Mouse (Mus musculus) thymus, postnatal 25 days (tissue): ENCODE measurements around the gene Prkcb.

Experiments used
- DNase-seq: peaks from one replicate; pipeline ENCODE4 v3.0.0; 2022

Gene Prkcb

DNA sequence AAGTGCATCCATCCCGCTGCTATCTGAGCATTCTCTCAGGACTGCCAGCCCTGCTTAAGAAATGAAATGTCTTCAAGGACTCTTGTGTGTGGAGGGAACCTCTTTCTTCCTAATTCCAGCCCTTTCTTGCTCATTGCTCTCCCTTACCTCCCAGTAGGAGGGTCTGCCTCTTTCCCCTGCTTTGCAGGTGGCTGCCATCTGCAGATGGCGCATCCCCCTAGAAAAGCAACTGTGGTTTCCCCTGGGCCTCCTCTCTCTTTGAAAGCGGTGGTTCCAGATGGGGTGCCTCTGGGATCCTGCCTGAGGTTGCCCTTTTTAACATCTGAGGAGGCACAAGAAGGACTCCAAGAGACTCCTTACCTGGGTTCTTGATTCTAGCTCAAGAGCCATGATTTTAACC is 2.2 kb downstream of the Prkcb start:
- DNase-seq, result peak; percentile 79

DNA sequence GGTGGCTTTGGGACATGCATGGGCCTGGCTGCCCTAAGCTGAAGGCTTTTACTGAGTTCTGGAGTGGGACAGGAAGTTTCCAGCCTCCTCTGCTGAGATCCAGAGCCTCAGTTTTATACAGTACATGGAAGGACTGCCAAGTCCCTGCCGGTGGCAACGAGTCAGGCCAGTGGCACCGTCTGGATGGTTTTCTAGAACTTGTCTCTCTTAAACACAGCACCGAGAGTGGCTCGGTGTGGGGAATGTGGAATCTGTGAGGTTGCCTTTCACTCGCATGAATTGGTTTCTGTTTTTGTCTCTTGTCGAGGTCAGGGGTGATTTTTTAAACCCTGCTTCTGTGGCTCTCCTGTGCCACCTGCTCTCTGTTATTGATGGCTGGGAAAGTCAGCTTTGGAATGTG is 3.6 kb downstream of the Prkcb start:
- DNase-seq, result no peak

DNA sequence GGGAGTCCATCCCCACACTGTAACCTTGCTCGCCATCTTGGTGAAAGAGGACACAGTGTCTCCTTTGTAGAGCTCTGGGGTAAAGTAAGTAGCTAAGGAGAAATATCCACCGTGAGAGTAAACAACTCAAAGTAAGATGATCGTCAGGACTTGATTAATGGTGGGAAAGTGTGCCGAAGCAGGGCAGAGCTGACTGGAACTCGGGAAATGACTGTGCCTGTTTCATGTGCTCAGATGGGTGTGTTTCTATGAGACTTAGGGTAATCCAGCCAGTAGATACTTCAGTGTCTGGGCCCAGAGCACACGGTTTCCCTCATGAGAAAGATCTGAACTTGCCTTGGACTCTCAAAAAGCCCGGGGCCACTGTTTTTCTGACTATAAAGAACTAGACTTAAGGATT is 5.6 kb downstream of the Prkcb start:
- DNase-seq, result no peak

DNA sequence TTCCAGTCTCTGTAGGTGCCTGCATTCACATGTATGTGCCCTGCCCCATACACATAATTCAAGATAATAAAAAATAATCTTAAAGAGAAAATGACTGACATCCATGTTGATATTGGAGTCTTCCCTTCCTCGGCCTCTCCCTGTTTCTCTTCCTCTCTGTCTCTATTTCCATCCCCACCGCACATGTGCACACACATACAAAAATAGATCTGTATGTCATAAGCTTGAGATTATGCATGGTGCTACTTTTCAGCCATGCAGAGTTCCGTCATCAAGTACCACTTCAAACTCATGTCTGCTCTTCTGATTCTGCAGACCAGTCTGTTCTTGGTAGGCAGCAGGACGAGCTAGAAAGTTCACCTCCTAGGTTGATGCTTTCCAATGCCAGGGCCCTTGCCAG is 6.8 kb downstream of the Prkcb start:
- no peak for DNase-seq

DNA sequence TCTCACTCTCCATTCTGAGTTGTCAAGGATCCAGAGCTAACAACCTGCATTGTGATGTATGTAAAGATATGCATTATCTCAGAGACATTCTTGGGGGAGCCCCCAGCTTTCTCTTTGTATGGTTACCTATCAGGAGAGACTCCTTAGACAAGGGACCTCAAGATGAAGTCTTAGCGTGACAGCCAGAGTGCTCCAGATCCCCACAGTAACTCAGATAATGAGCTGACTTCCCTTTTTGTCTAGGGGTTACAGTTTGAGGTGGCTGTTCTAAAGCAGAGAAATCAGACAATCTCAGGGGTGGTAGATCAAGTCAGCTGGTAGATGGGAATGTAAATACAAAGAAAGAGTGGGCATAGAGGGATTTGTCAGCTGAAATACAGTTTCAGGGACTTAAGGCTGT is 7.8 kb downstream of the Prkcb start:
- no peak for DNase-seq

DNA sequence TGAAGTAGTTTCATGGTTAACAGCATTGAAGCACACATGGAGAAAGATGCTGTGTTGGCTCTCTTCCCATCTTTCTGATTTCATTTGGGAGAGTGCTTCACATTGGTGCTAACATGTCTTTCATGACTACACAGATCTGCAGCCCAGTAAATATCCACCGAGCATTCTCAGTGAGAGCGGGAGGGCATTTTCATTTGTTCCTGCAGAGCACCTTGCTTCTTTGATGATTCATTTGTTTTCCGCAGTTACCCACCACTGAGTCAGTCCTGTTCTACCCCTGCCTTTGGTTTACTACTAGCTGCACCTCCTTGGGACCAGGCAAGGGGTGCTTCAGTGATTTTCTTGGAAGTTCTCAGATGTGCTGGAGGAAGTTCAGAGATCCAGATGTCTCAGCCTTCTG is 8.3 kb downstream of the Prkcb start:
- DNase-seq, result no peak

DNA sequence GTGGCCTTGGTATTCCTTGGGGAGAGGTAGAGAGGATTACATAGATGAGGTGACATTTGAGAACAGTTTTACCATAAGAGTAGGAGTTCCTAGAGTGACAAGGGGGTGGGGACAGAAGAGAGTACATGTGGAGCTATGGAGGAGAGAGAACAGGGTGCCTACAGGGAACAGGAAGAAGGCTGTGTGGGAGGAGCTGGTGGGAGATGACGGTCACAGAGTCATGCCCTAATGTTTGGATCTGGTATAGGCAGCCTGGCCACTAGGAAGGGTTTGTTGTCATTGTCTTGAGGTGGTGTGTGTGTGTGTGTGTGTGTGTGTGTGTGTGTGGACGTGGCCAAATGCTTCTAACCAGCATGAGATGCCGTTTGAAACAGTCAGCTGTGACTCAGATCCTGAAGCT is 9.1 kb downstream of the Prkcb start:
- DNase-seq, result no peak

DNA sequence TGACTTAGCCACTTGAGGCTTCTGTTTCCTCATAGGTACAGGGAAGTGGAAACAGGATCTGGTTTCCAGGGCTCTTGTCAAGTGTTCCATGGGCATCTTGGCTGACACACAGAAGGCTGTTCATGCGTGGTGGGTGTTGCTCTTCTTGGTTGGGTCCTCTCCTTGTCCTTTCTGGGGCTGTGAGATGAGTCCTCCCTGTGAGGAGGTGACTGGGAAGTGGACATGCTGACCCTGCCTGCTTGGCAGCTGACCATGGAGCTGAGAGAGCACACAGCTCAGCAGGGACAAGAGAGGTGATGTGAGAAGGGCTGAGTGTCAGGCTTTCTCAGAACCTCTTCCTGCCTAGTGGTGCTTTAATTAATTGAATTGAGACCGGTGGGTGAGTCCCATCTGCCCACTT is 10.2 kb downstream of the Prkcb start:
- no peak for DNase-seq

DNA sequence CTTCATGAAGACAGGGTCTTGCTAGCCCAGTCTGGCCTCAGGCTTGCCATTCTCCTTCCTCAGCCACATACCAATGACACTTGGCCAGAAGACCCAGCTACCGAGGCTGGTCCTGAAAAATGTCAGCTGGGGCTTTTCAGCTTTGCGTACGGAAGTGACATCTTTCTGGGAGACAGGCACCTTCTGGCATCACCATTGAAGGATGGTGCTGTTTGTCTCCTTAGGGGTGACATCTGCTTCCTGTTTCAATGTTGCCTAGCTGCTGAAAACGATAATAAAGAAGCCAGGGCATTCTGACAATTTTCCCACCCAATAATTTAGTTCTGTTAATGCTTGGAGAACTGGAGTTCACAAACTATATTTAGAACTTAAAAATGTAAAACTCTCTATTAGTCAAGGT is 12.0 kb downstream of the Prkcb start:
- no peak for DNase-seq

DNA sequence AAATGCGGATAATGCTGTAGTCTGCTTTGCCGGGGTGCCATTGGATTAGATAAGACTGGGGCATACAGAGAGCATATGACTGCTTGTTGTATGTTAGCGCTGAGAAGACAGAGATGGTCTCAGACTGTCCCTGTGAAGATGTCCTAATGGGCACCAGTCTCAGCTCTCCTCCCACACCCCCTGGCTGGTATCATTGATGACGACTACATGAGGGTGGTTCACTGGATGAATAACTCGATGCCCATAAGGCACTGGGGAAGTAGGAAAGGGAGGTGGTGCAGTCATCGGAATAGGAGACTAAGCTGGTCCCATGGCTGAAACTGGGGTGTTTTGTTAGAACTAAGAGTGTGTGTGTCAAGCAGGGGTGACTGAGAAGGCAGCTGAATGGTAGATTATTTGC is 14.0 kb downstream of the Prkcb start:
- no peak for DNase-seq

DNA sequence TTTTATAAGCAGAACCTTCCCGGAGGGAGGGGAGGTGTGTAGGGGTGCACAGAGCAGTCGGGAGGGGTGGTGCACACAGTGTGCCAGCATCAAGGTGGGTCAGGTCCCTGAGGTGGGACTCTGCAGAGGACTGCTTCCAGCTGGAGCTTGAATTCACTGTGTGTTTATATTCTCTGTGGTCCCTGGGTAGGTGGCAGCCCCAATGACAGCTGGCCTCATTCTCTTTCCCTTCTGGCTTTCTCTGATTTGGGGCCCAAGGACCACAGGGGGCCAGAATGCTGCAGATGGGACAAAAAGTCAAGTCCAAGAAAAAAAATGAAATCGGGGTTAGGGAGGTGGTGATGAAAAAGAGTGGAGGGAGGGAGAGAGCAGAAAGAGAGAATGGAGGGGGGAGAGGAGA is 15.4 kb downstream of the Prkcb start:
- no peak for DNase-seq

DNA sequence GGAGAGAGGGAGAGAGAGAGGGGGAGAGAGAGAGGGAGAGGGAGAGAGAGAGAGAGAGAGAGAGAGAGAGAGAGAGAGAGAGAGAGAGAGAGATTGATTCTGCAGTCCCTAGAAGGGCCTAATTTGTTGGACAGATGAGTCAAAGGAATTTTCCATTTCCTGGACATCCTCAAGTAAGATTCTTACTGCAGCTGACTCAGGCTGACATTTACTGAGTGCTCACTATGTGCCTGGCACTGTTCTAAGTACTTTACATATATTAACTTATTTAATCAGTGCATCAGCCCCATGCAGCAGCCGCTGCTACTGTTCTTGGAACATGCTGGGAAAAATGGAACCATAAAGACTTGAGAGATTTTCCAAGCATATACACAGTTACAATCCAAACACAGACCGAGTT is 16.0 kb downstream of the Prkcb start:
- DNase-seq, result no peak

DNA sequence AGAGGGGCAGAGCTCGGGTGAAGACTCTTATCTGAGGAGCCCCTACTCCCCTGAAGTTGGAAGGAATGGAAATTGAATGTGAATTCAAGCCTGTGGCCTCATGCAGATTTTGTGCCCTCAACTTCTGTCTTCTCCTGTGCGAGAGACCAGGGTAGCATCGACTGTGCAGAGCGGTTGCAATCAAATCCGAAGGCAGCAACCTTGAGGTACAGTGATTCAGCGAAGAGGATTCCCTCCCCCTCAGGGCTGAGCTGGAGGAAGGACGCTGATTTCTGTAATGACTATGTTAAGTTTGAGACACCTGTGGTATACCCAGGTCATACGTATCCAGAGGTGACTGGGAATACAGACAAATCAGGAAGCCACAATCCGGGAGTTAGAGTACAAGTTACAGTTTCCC is 18.7 kb downstream of the Prkcb start:
- DNase-seq, result no peak

DNA sequence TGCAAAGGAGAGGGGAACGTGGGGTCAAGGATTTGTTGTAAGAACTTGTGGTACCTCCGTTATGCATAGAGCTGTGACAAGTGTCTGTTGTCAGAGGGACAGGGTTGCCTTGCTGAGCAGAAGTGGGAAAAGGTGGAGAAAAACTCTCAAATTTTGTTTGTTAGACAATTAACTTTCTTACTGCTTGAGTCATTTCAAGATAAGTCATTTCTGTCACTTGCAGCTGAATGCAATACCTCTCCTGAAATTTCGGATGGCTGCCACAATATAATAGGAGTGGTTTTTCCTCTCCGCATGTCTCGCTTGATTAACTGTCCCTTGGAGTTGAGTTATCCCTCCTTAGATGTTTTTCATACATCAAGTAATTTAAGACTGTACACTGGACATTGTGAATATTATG is 20.1 kb downstream of the Prkcb start:
- DNase-seq, result no peak

DNA sequence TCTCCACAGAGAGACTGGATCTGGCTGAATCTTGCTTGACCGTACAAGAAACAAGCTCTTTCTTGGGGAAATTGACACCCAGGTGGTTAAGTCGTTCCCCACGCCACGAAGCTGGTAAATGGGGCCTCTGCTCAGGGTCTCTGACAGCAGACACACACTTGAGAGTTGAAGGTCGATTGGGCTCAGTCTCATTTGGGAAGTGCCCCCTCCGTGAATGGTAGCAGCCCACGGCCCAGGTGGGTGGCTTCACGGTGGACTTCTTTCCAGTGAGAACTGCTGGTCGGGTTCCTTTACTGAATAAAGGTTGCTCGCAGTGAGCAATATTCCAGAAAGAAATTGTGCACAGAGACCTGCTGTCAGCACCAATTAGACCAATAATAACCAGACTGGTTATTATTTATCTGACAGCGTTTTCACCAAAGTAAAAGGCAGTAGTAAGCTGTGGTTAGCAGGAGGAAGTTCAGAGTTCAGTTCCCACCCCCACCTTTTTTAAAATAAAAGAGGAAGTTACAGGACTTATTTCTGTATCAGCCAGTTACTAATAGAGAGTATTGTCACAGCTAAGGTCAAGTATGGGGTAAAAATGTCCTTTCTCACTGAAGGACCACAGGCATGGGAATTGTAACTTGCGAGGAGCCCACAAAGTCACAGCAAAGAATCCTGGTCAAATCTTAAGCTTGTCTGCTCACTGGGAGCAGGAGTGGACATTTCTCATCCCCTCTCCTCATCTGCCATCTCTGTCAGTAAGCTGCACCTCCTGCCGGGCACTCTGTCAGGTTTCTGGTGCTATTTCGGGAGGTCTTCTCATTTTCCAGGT is 21.6 kb downstream of the Prkcb start:
- DNase-seq, result peak; percentile 12

DNA sequence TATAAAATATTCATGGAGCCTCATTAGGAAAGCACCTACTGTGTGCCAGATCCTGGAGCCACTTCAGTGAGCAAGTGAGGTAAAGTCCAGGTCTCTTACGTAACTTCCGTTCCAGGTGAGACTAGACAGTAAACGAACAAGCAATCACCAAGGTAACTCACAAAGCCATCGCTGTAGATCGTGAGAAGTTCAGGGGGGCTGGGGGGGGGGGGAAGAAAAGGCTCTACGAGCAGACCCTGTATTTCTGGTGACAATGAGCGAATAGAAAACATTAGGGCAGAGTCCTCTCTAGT is 22.1 kb downstream of the Prkcb start:
- DNase-seq, result no peak

DNA sequence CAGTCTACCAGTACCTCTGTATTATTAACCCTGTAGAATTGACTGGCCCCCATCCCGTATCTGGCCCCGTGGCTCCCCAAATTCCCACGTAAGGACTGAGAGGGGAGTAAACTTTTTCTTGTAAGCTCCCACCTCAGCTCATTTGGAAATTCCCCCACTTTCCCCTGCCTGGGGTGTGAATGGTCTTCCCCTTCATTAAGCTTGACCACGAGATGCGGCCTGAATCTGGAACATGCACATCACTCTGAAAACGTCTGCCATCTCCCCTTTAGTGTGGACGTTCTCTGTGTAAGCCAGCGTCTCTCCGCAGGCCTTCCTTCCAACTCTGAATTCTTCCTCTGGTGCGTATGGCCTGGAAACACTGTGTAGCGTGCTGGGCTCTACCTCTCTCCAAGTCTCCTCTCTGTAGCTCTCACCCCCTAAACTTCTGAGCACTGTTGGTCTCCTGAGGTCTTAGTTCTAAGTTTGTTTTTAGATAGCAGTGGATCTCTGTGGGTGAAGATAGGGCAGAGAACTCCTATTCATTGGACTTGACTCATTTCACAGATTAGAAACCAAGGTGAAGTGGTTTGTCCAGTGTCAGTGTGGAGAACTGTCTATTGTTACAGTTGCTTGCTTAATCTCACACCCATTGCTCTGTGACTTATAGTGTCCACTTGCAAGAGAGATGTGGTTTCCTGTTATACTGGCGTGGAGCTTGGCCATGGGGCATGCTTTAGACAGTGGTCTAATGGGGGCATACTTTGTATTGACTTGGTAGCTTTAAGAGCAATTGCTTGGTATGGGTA is 25.3 kb downstream of the Prkcb start:
- DNase-seq, result no peak

DNA sequence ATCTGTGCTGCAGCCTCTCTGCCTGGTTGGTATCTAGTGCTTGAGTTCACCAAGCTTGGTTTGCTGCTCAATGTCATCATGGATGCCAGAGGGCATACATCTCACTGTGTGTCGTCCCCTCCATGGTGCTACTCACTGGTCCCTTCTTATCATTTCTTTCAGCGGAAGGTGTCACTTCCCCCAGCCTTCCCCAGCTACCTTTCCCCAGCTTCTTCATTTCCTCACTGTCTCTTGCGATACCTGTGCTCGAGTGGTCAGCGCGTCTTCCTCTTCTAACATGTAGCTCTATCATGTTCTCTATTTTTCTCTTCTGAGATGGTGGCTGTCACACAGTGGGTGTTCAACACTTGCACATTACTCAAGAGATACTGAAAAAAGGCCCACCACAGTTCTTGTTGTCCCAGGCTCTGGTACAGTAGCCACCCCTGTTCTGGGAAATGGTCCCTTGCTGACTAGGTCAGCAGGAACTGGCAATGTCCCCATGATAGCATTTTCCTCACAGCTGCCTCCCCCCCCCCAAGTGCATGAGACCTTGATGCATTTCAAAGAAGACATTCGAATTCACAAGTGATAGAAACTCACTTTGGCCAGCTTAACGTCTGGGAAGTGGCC is 27.3 kb downstream of the Prkcb start:
- no peak for DNase-seq

DNA sequence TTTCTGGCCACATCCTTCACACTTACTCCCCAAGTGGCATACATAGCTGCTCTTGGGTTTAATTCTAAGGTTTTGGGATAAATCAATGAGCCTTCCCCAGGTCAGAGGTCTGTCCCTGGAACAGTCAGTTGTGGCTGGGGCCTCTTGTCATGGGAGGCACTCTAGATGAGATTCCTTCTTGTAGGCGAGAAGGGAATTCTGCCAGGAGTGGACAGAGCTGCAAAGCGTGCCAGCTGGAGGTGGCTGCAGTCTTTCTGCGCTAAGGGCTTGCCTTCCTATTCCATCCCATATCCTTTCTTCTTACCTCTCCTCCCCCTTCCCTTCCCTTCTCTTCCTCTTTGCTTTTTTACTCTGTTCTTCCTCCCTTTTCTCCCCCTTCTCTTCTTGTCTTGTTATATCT is 28.1 kb downstream of the Prkcb start:
- no peak for DNase-seq

DNA sequence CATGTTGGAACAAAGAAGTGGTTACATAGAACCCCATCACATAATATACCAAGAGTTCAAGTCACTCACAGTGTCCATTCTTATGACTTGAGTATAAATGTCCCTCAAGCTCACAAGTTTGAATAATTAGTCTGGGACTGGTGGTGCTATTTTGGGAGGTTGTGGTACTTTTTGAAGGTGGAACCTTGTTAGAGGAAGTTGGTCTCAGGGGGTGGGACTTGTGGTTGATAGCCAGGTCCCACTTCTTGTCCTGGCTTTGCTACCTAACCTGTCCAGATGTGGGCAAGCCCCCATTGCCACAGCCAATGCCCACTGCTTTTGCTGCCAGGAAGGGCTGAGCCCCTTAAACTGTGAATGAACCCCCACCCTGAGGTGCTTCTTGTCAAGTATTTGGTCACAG is 28.9 kb downstream of the Prkcb start:
- no peak for DNase-seq

DNA sequence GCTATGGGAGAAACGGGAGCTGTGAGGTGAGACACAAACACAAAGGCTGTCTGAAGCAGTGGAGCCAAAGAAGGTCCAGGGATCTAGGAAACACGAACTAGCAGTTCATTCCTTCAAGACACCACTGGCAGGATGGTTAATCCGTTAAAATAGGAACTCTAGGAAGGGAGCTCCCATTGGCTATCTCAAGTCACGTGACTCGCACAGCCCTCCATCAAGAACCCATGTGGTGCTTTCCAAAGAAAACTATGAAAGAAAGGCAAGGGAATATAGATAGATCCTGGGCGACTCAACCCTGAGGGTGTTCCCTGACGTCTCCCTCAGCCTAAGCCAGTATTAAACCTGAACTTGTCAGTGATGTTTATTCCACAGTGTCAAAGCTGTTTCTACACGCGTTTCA is 31.0 kb downstream of the Prkcb start:
- no peak for DNase-seq

DNA sequence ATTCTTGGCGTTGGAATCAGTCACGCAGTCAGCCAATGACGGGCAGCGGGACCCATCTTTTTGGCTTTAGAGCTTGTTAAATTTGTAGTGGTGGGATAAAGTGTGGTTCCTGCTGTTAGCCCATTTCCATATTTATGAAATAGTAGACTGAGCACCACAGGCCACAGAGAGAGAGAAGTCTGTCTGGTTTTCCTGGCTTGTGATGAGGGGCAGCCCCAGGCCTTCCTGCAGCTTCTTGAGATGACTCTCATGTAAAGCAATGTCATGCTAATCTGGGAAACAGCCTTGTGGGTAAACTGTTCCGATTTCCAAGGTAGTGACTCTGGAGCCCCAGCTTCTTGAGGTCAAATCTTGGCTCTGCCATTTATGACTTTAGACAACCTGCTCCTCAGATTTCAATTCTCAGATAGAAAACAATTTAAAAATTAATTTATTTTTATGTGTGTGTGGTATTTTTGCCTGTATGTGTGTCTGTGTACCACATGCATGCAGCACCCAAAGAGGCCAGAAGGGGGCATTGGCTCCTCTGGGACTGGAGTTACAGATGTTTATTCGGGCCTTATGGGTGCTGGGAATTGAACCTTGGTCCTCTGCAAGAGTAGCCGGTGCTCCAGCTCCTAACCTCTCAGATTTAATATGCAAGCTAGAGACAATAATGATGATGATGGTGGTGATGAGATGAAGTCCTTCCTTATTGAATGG is 32.4 kb downstream of the Prkcb start:
- no peak for DNase-seq

DNA sequence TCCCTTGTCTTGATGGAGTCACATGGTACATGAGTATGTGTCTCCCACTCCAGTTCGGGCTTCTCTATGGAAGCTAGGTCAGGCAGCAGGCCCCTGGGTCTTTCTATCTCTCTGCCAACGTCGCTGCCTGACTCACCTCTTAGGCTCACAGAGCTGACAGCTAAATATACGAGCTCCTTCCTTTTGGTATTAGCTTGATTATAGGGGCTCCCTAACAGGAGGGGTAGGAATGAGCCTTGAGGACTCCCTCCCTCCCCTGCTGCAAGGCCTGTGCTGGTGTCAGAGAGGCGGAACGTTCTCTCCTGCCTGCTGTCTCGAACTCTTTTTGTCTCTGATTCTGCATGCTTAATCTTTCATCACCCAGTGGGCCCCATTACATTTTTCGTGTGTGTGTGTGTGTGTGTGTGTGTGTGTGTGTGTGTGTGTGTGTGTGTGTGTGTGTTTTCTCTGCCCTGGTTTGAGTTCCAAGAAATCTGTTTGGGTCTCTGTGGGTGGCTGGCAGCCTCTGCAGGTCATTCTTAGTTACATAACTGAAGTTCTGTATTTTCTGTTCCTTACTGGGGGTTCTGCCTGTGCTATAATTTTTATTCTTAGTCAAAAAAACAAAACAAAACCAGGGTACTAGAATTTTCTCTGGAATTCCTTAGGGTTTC is 33.6 kb downstream of the Prkcb start:
- no peak for DNase-seq
